Mouse (Mus musculus) liver, adult 2 months (tissue): ENCODE measurements around the gene Upk3a.

Source experiments
- CTCF ChIP-seq: fragments of 200-500 bp; IDR thresholded peaks from 2 replicates; pipeline ENCODE4 v1.5.1; 2011; ENCODE audit warnings: low read depth, low read length, control low read depth
- POLR2A ChIP-seq: fragments of 200-500 bp; IDR thresholded peaks from 2 replicates; pipeline ENCODE4 v1.6.1; 2011; ENCODE audit warnings: low read length, control low read depth; ENCODE audit not compliant: insufficient read depth; ENCODE audit errors: extremely low read depth

GRCm38 (mm10) chr15:84995967-84996366, 21.0 kb upstream of the Upk3a start:
- TF ChIP-seq CTCF (peak; percentile 87), POLR2A (no peak)
